Mouse (Mus musculus) midbrain, embryonic 13.5 days (tissue): Measurements from ENCODE around the gene Luc7l2. TPM values are rescaled to one million over a fixed set of nuclear protein-coding genes. Genes with fewer than 3 reads are reported as not detected.
A peak's percentile ranks its signal among the peaks of the same experiment; 100 is the strongest.

Experiments
- ATAC-seq: fragments of 200-750 bp; cut with Nextera tagmentation; 2 replicates; pipeline ENCODE4 v1.8.0; 2017; ENCODE audit warnings: mild to moderate bottlenecking, moderate TSS enrichment, moderate library complexity
- H3K27ac ChIP-seq: fragments of 300-500 bp; sonication (generic); 2 replicates; pipeline ENCODE4 v1.5.1; 2015; ENCODE audit warnings: inconsistent platforms, mild to moderate bottlenecking, moderate library complexity
- H3K27me3 ChIP-seq: fragments of 300-500 bp; sonication (generic); 2 replicates; pipeline ENCODE4 v1.6.1; 2015; ENCODE audit warnings: mild to moderate bottlenecking, inconsistent platforms
- H3K36me3 ChIP-seq: fragments of 300-500 bp; sonication (generic); 2 replicates; pipeline ENCODE4 v1.6.1; 2015; ENCODE audit warnings: mild to moderate bottlenecking, inconsistent platforms
- H3K4me1 ChIP-seq: fragments of 300-500 bp; sonication (generic); replicated peaks from 2 replicates; pipeline ENCODE4 v1.6.1; 2015; ENCODE audit warnings: inconsistent platforms
- H3K4me2 ChIP-seq: fragments of 300-500 bp; sonication (generic); replicated peaks from 2 replicates; pipeline ENCODE4 v1.6.1; 2015; ENCODE audit warnings: moderate library complexity, mild to moderate bottlenecking, inconsistent platforms
- H3K4me3 ChIP-seq: fragments of 300-500 bp; sonication (generic); replicated peaks from 2 replicates; pipeline ENCODE4 v1.5.1; 2015; ENCODE audit warnings: mild to moderate bottlenecking, inconsistent platforms
- H3K9ac ChIP-seq: fragments of 300-500 bp; sonication (generic); replicated peaks from 2 replicates; pipeline ENCODE4 v1.6.1; 2015; ENCODE audit warnings: mild to moderate bottlenecking, inconsistent platforms
- H3K9me3 ChIP-seq: fragments of 300-500 bp; sonication (generic); 2 replicates; pipeline ENCODE4 v1.6.1; 2016; ENCODE audit warnings: mild to moderate bottlenecking, inconsistent platforms
- WGBS: fragments of 180-500 bp; shearing (Covaris S2); methylation state at CpG from one replicate; pipeline ENCODE4 v1.1.7; 2015; 5-methylcytosine and 5-hydroxymethylcytosine counted together
- polyA plus RNA-seq: library from polyadenylated mRNA; unstranded; fragments of >200 nt; fragmentation: Nextera tagmentation; extraction: Ambion mirVana; gene quantifications from 2 replicates; pipeline ENCODE4 v1.2.1, GENCODE M21; 2015

Luc7l2 gene
- polyA plus RNA-seq = 38.6 and 46.7 TPM in 2 replicates

DNA sequence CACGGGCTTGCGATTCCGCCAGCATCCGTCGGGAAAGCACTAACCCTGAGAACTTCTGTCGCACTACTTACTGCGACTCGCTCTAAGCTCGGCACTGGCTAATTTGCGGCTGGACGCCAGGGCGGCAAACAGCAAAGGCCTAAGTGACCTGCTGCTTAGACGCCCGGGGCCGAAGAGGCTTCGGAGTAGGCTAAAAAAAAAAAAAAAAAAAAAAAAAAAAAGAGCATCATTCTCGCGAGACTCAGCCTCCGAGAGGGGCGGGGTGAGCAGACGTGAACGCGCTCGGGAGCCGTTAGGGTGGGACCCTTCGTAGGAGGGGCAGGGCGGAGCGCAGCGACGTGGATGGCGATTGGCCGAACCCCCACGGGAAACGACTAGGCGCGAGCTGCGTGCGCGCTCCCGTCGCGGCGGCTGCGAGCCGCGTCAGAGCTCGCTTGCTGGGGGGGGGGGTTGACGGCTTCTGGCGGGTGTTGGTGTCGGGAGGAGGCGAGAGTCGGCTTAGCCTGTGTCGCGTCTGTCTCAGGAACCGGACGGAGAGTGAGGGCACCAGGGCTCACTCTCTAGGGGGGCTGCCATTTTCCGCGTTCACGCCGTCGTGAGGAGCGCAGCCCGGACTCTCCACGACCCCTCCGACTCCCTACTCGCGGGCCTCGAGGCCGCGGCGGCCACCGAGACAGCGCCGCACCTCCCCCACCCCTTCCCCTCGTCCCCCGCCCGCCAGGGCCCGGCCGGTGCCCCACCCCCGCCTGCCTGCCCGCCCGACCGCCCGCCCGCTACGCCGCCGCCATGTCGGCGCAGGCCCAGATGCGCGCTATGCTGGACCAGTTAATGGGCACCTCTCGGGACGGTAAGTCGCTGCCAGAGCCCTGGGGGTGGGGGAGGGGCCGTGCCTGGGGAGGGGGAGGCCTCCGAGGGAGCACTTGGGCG is at the start of gene Luc7l2:
Luc7l2 (plus strand) TSS at position 273 of the 927 bp plus-strand sequence.
- Histone ChIP-seq H3K36me3 (0 out of 2 replicates have a peak, but pooled peaks cover 3% of the 10 kb centered on the region), H3K4me3 (peak within 1 kb of the TSS; percentile 58), H3K9me3 (no peaks in the 10 kb centered on the region), H3K4me1 (peaks cover 31% of the 10 kb centered on the region), H3K4me2 (peak within 1 kb of the TSS; percentile 76), H3K27ac (peak within 1 kb of the TSS; percentile 99), H3K27me3 (no peaks in the 10 kb centered on the region), H3K9ac (peak within 1 kb of the TSS; percentile 86)
- under 1% methylated on average over 97 of the region's 98 CpGs for WGBS
- peak; percentile 93 for ATAC-seq

GRCm38 (mm10) chr6:38512096-38512495 is 39.0 kb upstream of the Luc7l2 start:
- WGBS = 95% methylated on average over 1 of the region's 1 CpGs
- Histone ChIP-seq H3K4me2 (no peak overlapping the region), H3K9me3 (no peaks in the 10 kb centered on the region), H3K27me3 (no peaks in the 10 kb centered on the region), H3K4me1 (no peaks in the 10 kb centered on the region), H3K4me3 (no peak overlapping the region), H3K36me3 (no peaks in the 10 kb centered on the region; the same call in 1 of the 2 replicates), H3K27ac (no peak overlapping the region), H3K9ac (no peak overlapping the region)
- no peak for ATAC-seq

DNA sequence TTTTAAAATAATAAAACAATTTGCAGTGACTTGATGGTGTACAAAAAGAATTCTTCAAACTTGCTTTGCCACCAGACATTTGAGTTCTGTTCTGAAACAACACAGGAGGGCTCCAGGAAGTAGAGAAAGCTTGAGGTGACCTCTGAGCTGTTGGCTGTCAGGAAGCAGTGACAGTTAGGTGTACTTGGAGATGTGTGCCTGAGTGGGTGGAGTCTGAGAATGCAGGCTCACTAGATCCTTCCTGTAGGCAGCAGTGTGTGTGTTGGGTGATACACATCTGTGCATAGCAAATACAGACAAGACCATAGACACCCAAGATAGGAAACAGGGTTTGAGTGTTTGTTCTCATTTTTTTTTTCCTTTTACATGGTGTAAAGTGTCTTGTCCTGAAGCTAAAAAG is 38.3 kb upstream of the Luc7l2 start:
- no peak overlapping the region for H3K9ac ChIP-seq
- no peaks in the 10 kb centered on the region for H3K27me3 ChIP-seq
- no peaks in the 10 kb centered on the region for H3K9me3 ChIP-seq
- H3K36me3 ChIP-seq = no peaks in the 10 kb centered on the region
- no peak overlapping the region for H3K27ac ChIP-seq
- no peaks in the 10 kb centered on the region for H3K4me1 ChIP-seq
- H3K4me3 ChIP-seq = no peak overlapping the region
- no peak overlapping the region for H3K4me2 ChIP-seq
- no peak for ATAC-seq

- H3K4me1 ChIP-seq = no peaks in the 10 kb centered on the region
- no peak overlapping the region for H3K4me2 ChIP-seq
- no peak overlapping the region for H3K4me3 ChIP-seq
- H3K27me3 ChIP-seq = no peaks in the 10 kb centered on the region
- H3K9ac ChIP-seq = no peak overlapping the region
- no peak overlapping the region for H3K27ac ChIP-seq
- WGBS = 92% methylated on average over 4 of the region's 4 CpGs
- no peaks in the 10 kb centered on the region for H3K36me3 ChIP-seq
- ATAC-seq = no peak
- no peaks in the 10 kb centered on the region for H3K9me3 ChIP-seq
These were observed 35.9 kb upstream of the Luc7l2 start for GRCm38 (mm10) chr6:38515201-38515600.

DNA sequence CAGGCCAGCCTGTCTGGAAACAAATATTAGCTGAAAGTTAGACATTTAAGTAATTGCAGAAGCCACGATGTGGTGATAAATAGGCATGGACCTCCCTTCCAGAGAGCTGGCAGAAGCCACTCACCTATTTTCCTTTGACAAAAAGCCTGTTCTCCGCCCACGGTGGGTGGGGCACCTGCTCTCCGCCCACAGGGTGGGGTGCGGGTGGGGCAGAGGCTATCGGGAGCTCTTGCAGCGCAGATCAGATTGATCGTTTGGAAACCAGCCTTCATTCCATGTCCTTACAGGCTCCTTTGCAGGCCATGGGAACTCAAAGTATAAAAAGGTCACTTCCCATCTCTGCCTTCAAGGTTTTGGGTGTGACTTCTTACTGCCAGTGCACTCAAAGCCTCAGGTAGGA is 27.3 kb upstream of the Luc7l2 start:
- no peak overlapping the region for H3K27ac ChIP-seq
- ATAC-seq = no peak
- WGBS = 36% methylated on average over 8 of the region's 8 CpGs
- no peaks in the 10 kb centered on the region for H3K4me1 ChIP-seq
- H3K27me3 ChIP-seq = no peaks in the 10 kb centered on the region
- H3K4me3 ChIP-seq = no peak overlapping the region
- no peak overlapping the region for H3K4me2 ChIP-seq
- no peaks in the 10 kb centered on the region; the same call in 1 of the 2 replicates for H3K36me3 ChIP-seq
- no peaks in the 10 kb centered on the region for H3K9me3 ChIP-seq
- H3K9ac ChIP-seq = no peak overlapping the region

DNA sequence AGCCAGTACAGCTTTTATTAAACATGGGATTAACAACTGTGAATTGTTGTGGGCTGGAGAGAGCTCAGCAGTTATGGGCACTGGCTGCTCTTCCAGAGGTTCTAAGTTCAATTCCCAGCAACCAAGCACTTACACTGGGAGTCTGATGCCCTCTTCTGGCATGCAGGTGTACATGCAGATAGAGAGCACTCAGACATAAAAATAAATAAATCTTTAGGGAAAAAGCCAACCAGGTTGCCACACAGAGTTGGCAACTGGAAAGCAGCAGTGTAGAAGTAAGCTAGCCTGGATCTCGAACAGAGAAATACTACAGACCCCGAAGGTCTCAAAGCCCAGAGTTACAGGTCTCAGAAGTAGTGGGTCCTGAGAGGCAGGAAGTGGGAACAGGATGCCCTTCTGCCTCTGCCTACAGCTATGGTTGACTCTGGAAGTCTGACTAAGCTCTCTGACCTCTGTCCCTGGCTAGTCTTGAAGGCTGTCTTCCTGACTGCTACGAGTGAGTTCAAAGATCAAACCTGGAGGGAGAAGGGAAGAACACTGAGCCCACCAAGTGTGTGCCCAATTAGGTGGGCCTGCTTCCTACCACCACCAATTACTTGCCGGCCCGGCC is 19.8 kb upstream of the Luc7l2 start:
- Histone ChIP-seq H3K4me1 (peaks cover 18% of the 10 kb centered on the region), H3K9me3 (no peaks in the 10 kb centered on the region), H3K27ac (no peak overlapping the region), H3K4me3 (no peak overlapping the region), H3K36me3 (no peaks in the 10 kb centered on the region), H3K9ac (no peak overlapping the region), H3K4me2 (no peak overlapping the region), H3K27me3 (no peaks in the 10 kb centered on the region)
- no peak for ATAC-seq
- WGBS = 68% methylated on average over 5 of the region's 5 CpGs

GRCm38 (mm10) chr6:38532500-38533420 is 18.4 kb upstream of the Luc7l2 start:
- H3K36me3 ChIP-seq = no peaks in the 10 kb centered on the region
- H3K9me3 ChIP-seq = no peaks in the 10 kb centered on the region
- no peaks in the 10 kb centered on the region for H3K27me3 ChIP-seq
- H3K9ac ChIP-seq = peak overlapping the region; percentile 70
- WGBS = 7% methylated on average over 25 of the region's 25 CpGs
- ATAC-seq = peak; percentile 55
- H3K4me3 ChIP-seq = peak overlapping the region; percentile 66
- peak overlapping the region; percentile 84 for H3K4me2 ChIP-seq
- peaks cover 18% of the 10 kb centered on the region for H3K4me1 ChIP-seq
- H3K27ac ChIP-seq = peak overlapping the region; percentile 94

GRCm38 (mm10) chr6:38533428-38534405 is 17.4 kb upstream of the Luc7l2 start, which contains the start of gene Fmc1:
TSS of gene Fmc1 (plus strand) at chr6:38533502.
- Histone ChIP-seq H3K9me3 (no peaks in the 10 kb centered on the region), H3K27me3 (no peaks in the 10 kb centered on the region), H3K36me3 (no peaks in the 10 kb centered on the region), H3K9ac (peak within 1 kb of the TSS; percentile 70), H3K4me3 (peak within 1 kb of the TSS; percentile 66), H3K27ac (peak within 1 kb of the TSS; percentile 94), H3K4me2 (peak within 1 kb of the TSS; percentile 84), H3K4me1 (peaks cover 18% of the 10 kb centered on the region)
- WGBS = 5% methylated on average over 41 of the region's 41 CpGs
- peak; percentile 92 for ATAC-seq

DNA sequence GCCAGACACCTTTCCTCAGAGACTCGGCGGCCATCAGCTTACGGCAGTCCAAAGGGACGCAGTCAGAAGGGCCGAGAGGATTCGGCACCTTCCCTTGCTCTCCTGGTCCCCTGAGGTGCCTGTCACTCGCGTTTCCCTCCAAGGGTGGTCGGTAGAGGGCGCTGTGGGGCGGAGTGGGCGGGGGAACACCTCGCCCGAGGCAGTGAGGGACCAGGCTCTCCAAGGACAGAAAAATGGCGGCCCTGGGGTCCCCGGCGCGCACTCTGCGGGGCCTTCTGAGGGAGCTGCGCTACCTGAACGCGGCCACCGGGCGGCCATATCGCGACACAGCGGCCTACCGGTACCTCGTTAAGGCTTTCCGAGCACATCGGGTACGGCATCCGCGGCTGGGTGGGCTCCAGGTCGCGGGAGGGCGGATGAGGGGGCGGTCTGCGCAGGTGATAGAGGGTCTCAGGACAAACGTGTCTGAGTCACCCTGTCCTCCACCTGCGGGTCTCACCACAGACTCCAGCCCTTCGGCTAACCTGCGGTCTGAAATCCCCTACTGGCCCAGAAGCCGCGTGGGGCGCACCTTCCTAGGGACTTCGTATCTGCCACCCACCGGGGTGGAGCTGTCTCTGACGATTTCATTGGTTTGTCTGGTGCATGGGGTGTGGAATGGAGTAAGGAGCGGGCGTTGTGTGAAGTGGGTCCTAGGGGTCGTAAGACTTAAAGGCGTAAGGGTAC is 16.3 kb upstream of the Luc7l2 start:
- WGBS = under 1% methylated on average over 53 of the region's 53 CpGs
- Histone ChIP-seq H3K4me1 (peaks cover 18% of the 10 kb centered on the region), H3K9ac (peak overlapping the region; percentile 85), H3K27ac (peak overlapping the region; percentile 94), H3K36me3 (peaks cover 7% of the 10 kb centered on the region), H3K9me3 (no peaks in the 10 kb centered on the region), H3K27me3 (no peaks in the 10 kb centered on the region), H3K4me3 (peak overlapping the region; percentile 66), H3K4me2 (peak overlapping the region; percentile 84)
- ATAC-seq = peak; percentile 73

- Histone ChIP-seq H3K36me3 (peaks cover 12% of the 10 kb centered on the region), H3K4me3 (peak overlapping the region; percentile 66), H3K27ac (peak overlapping the region; percentile 94), H3K9ac (peak overlapping the region; percentile 85), H3K4me2 (peak overlapping the region; percentile 84), H3K4me1 (peaks cover 18% of the 10 kb centered on the region), H3K27me3 (no peaks in the 10 kb centered on the region), H3K9me3 (no peaks in the 10 kb centered on the region)
- WGBS = 4% methylated on average over 9 of the region's 9 CpGs
- no peak for ATAC-seq
These were observed 15.8 kb upstream of the Luc7l2 start for GRCm38 (mm10) chr6:38535366-38535690.
